Mouse (Mus musculus) megakaryocyte progenitor cell, adult 5-6 weeks (primary cell): ENCODE data around the gene Micall1. TPM values are rescaled to one million over a fixed set of nuclear protein-coding genes. Genes with fewer than 3 reads are reported as not detected.
A peak's percentile ranks its signal among the peaks of the same experiment; 100 is the strongest.

Experiments
- ATAC-seq: replicated peaks from 2 replicates; pipeline ENCODE4 v1.8.0; 2016; ENCODE audit warnings: mild to moderate bottlenecking, moderate TSS enrichment, inconsistent platforms; ENCODE audit not compliant: poor library complexity
- total RNA-seq, 2 experiments: library from RNA; stranded (forward) in 1 of 2; stranded (reverse) in 1 of 2; fragments of 157-497, 149-512 nt in 1 of 2; fragments of 200-1000 nt in 1 of 2; gene quantifications; 2 replicates each; pipeline versions ENCODE4 v1.2.3 to v1.2.4; 2015 to 2017

The Micall1 gene
- total RNA-seq, 2 experiments from 2014 or later, result 3.6 to 4.8 TPM

DNA sequence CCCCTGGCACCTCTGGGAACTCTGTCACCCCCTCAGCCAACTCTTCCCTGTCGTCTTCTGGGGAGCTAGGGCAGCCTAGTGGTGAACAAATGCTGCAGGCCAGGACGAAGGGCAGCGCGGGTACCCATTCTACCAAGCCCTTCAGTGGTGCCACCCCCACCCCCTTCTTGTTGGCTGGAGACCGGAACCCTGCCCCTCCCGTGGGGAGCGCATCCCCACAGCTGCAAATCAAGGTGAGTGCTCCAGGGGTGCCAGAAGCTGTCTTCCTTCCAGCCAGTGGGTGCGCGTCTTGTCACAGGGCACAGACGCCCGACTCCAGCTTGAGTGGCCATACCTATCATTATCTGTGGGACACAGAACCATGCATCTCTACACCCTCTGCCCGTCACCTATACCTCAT lies 18.4 kb downstream of the Micall1 start:
- no peak for ATAC-seq

DNA sequence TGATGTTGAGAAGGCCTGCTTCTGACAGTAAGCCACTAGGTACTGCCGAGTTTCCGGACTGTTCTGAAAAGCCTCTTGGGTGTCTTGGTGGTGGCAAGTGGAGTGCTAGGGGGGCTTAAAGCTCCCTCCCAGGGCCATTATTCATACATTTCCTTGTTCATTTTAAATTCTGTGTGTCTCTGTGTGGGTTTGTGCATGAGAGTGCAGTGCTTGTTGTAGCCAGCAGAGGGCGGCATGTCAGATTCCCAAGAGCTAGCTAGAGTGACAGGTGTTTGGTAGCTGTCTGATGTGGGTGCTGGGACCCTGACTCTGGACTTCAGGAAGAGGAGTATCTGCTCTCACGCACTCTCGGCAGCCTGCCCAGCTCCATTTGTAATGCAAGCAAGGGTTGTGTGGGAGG lies 19.5 kb downstream of the Micall1 start:
- ATAC-seq, result 0 out of 2 replicates have a peak, but pooled peaks have one; percentile 44

DNA sequence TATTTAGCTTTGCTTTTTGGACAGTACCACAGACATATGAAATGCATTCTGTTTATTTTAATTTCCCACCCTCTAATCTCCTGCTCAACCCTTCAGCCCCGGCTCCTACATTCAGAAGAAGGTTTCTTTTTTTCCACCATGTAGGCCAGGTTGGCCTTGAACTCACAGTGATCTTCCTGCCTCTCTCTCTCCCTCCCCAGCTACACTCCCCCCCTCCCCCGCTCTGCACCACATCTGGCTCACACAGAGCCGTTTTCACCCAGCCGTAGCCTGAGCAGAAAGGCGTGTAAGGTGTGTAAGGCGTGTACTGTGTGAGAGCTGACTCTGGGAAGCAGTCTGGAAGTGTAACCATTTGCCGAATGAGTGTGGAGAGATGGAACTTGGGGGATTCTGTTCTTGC lies 20.6 kb downstream of the Micall1 start:
- ATAC-seq, result no peak

DNA sequence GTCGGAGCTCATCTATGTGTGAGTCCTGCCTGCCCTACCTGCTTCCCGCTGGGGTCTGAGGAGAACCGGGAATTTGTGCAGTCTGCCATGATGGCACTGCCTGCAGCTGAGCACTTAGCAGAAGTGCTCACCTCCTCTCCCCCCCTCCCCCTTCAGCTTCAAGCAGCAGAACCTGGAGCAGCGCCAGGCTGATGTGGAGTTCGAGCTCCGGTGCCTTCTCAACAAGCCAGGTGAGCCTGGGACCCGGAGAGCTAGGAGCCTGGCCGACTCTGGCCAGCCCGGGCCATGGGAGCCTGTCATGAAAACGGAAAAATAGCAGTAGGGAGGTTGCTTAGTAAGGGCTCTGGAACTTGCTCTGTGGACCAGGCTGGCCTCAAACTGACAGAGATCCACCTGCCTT lies 22.1 kb downstream of the Micall1 start:
- no peak for ATAC-seq

DNA sequence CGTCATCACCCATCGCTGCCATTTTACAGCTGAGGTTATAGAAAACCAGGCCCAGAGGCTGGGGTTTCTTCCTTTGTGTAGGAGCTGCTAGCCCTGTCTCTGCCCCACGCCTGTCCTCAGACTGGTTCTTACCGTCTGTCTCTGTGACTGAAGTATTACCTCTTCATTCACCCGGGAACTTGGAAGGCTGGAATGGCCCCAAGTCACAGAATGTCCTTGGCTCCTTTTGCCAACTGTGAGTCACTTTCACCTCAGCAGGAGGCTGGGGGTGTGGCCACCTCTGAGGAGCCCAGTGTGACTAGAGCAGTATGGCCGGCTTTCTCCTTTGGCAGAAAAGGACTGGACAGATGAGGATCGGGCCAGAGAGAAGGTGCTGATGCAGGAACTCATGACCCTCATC lies 22.7 kb downstream of the Micall1 start:
- no peak for ATAC-seq

DNA sequence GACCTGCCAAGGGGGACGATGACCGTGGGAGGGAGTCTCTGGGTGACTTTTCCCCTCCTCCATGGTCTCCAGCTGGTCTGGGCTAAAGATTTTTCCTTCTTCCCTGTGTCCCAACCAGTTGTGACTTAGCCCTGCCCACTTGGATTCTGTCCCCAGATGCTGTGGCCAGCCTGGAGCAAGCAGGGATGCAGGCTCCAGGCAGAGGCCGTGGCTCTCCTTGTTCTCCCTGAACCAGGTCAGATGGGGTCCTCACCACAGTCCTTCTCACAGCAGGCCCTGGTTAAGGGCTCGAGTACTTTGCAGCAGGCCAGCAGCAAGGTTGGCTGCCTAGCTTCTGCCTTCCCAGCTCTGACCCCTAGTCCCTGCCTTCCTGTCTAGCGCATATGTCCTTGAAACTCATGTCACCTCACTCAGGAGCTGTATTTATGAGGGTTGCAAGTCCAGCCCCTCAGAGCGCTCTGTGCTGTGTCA lies 24.5 kb downstream of the Micall1 start:
- ATAC-seq, result no peak

DNA sequence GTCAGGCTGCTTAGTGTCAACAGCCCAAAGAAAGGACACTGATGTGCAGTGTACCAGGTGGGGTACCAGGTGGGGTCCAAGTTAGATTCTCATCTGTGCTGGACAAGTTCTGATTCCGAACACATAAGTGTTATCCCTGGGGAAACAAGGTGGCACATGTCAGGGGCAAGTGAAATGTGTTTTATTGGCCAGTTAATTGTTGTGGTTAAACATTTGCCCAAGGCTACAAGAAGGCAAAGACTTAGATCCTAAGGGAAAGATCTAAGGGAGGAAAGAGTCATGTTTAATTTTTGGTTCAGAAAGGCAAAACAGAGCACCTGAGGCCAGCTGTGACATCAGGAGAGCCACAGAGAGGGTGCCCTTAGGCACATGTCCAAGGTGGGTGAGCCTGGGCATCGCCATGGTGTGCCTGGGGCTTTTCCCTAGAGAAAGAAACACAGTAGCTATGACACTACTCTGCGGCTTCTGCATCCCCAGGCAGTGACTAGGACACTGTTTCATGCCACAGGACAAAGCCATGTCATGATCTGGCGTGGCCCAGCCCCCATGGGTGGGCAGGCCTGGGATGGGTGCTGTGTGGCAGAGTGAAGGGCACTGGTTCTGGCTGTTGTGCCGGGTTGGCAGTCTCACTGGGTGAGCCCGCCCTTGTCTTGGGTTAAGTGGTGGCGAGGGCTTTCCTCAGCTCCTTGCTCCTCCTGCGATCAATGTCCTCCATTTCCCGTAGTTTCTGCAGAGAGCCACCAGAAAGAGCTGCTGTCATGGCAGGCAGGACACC lies 26.0 kb downstream of the Micall1 start:
- ATAC-seq, result no peak

DNA sequence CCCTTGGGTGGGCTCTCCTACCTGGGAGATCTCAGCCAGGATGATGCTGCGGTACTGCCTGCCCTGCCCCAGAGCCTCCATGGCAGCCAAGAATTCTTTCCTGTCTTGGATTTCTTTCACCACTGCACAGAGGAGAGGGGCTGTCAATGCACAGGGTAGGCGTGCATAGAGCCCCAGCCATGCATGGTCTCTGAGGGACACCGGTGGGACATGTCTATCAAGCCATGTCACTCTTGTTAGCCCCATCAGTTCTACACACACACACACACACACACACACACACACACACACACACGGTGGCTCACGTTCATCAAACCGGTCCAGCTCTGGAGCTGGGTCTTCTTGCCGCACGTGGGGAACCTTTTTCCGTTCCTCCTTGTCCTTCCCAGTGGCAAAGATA lies 26.6 kb downstream of the Micall1 start:
- no peak for ATAC-seq

DNA sequence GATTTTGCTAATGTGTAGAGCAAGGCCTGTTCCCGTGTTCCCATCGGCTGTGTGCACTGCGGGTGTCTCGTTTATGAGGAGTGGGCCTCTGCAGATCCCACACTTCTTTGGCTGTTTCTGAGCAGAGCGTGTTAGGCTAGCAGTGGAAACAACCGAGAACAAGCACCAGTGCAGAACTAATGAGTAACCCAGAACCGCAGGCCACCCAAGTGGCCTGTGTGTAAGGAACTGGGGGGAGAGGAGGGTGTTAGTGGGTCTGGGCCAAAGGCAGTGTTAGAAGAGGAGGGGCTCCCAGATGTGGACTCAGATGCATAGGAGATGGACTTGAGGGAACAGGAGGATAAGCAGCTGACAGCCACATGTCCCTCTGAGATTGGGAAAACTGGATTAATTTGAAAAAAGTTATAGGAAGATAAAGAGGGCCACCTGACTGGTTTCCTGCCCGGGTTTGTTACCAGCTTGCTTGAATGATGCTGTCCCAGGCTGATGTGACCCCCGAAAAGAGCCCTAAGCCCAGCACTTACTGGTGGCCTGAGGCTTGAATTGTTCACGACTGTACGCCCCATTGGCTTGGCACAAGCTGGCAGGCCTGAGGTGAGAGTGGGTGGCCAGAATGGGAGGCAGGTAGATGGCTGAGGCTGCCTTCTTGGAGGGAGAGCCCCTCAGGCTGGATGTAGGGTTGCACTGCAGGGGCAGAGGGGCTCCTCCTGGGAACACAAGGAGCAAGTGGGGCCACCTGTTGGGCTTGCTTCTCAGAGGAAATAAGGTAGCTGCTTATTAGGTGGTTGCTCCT lies 27.3 kb downstream of the Micall1 start:
- ATAC-seq, result no peak

DNA sequence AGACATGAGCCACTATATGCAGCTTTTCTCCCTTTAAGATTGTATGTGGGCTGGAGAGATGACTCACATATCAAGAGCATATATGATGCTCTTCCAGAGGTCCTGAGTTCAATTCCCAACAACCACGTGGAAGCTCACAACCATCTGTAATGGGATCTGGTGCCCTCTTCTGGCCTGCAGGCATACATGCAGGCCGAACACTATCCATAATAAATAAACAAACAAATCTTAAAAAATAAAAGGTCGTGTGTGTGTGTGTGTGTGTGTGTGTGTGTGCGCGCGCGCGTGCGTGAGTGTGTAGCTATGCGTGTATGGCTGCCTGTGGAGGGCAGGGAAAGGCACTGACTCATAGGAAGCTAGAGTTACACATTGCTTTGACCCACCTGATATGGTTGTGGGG lies 30.9 kb downstream of the Micall1 start:
- no peak for ATAC-seq

DNA sequence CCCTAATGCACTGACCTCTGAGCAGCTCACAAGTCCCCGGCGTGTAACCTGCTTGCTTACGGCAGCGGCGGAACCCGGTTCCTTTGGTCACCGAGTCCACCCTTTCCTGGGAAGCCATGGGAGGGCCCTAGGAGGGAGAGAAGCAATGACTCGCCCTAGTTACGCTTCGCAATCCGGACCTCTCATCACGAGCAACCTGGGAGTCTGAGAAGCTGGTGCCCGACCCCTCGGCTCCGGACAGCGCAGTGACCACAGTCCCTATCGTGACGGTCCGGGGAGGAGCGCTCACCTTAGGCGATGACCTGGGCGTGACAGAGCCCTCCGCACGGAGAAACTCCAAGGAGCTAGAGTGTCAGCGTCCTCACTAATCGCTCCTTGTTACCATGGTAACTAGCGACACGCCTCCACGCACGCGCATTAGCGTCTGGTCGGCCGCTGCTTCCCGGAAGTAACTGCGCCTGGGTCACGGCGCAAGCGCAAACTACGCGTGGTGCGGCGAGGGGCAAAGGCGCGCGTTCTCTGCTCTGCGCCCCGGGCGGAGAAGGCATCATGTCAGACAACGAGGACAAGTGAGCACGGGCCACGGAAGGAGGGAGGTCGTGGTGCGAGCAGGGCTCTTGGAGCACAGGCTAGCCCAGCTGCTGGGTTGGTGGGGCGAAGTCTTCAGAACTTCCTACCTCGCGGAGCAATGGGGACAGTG lies 32.3 kb downstream of the Micall1 start, which contains the start of the genes Polr2f and 1700088E04Rik:
Gene Polr2f, plus strand, starts transcription at position 144 of the 700 bp plus-strand sequence.
Gene 1700088E04Rik, minus strand, starts transcription at position 388 of the 700 bp plus-strand sequence.
- ATAC-seq, result peak; percentile 95

DNA sequence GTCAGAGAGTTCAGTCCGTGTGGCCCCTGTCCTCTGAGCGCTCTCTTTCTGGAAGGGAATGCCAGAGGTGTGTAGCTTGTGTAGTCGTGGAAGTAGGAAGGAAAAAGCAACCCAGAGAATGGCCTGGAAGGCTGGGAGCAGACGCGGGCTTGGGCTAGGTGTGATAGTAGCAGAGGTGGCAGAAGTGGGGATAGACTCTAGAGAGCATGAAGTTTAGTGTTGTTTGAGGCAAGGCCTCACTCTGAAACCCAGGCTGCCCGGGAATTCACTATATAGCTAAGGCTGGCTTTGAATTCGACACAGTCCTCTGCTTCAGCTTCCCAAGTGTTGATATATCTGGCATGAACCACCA lies 32.8 kb downstream of the Micall1 start:
- ATAC-seq, result peak; percentile 20

DNA sequence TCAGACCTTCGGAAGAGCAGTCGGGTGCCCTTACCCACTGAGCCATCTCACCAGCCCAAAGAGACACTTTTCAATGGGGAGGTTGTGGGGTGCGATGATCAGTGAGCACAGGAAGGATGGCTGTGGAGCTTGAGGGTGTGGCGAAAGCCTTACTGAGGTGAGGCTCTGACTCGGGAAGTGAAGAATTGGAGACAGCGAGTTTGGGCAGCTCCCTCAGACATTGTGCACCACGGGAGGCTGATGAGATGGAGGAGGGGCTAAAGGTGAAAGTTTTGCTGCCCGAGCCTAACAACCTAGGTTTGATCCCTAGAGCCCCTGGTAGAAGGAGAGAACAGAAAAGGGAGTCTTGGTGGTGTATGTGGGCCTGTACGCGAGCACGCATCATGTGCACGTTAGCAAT lies 34.6 kb downstream of the Micall1 start:
- ATAC-seq, result no peak

DNA sequence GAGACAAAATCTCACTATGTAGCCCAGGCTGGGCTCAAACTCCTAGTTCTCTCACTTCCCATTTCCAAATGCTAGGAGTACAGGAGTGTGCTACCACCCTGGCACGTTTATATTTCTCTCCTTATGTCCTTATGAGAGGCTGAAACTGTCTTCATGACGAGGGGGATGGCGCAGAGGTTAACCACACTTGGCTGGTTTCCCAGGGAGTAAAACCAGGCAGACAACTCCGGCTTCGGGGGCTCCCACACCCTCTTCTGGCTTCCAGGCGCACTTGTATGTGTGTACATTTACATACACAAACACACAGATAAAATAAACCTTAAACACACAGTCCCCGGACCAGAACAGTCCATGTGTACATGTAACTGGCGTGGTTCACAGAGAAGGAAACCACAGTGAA lies 35.3 kb downstream of the Micall1 start:
- ATAC-seq, result no peak

DNA sequence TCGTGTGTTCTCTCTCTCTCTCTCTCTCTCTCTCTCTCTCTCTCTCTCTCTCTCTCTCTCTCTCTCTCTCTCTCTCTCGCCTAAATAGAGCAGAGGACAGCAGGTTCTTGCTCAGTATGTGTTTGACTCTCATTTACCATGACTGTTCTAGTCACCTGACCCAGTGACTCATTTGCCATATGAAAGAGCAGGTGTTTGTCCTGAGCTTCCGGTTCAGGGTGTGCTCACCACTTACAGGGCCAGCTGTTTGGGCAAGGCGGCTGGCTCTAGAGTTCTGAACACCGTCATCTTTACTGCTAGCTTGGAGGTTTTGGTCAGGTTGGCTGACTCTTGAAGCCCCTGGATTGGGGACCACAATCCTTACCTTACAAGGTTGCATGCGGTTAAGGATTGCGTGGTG lies 36.8 kb downstream of the Micall1 start:
- ATAC-seq, result no peak

DNA sequence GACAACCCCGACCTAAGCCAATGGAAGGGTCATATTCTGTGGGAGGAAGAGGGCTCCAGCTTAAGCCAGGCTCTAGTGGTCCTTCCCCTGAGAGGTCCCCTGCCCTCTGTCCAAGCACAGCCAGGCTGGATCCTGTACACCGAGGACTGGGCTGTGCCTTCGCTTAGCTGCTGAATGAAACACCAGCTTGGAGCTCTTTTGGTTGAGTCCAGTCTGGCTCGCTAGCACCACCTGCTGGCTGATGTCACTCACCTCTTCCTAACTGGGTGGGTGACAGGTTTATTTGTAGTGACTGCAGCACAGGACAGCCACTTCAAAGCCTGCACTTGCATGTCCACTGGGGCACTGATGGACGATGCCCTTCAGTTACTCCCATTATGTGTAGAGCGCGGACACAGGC lies 39.8 kb downstream of the Micall1 start:
- ATAC-seq, result peak; percentile 83

DNA sequence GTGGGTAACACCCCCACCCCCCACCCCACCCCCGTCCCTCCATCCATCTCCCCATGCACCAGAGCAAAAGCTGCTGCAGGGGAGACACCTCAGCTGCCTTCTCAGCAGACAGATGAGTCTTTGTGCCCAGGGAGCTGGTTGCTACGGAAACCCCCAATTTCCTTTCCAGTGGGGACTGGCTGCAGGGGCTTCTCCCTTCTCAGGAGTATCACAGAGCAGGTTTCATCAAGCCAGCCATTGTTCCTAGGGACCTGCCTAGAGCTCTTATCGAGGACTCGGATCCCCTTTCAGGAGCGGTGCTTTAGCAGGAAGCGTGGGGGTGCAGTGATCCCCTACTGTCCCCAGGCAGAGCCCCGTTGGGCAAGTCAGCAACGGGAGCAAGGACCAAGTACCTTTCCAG lies 43.2 kb downstream of the Micall1 start:
- no peak for ATAC-seq

DNA sequence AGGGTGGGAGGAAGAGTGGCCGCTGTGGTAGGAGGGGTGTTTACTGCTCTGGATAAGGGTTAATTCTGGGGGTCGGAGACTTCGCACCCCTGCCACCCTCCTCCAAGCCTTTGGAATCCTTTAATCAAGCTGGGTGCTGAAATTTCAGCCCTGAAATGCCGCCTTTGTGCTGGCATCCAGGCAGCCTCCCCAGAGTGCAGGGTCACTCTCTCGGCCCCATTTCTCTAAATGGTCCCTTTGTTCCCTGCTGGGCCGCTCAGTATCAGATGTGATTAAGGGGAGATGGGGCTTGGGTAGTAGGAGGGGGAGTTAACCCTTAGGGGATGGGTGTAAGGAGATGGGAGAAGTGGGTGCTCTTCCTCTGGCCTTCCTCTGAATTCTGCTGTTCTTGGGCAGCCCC lies 44.0 kb downstream of the Micall1 start:
- no peak for ATAC-seq

DNA sequence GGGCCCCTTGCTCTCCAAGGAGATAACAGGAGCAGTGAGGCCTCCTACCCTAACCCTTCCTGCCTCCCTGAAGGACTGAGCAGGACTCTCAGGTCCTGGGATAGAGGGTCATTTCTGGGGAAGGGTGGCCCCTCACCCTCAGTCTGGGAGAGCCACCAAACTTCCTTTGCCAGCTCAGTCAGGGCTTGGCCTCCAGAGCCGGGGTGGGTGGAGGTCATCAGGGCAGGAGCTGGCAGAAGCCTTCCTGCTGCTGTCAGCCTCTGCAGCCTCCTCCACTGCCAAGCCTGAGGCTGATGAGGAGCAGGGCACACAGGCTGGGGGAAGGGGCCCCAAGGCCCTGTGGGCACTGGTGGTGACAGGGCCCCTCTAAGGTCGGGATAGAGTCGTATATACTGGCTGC lies 46.9 kb downstream of the Micall1 start:
- no peak for ATAC-seq

DNA sequence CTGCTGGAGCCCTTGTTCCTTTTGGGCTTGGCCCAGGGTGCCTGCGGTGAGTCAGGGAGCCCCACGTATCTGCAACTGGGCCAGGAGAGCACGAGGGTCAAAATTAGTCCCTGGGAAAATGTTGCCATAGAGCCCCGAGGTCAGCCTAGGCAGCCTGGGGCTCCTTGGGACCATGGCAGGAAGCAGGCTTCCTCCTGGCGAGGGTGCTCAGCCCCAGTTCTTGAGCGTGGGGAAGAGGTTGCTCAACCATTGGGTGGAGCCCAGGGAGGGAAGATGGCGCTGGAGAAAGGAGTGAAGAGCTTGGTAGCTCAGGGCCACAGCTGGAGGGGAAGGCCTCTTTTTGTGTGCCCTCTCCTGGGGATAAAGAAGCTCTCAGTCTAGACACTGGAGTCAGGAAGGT lies 53.6 kb downstream of the Micall1 start:
- peak; percentile 69 for ATAC-seq

DNA sequence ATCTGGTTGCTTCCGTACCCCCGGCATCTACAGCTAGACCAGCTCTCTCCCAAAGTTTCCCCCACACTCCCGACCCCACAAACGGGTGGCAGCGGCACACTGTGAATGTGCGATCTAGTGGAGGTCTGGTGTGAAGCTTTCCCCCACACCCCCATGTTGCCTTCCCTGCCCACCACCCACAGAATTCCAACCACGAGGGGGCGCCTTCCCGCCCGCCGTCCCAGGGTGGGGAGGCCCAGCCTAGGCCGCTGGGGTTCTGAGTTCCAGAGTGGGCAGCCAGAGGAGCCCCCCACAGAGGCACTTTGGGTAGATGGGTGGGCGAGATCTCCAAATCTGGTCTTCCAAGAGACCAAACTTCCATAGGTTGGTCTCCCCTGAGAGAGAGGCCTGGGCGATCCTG lies 54.1 kb downstream of the Micall1 start:
- ATAC-seq, result no peak

DNA sequence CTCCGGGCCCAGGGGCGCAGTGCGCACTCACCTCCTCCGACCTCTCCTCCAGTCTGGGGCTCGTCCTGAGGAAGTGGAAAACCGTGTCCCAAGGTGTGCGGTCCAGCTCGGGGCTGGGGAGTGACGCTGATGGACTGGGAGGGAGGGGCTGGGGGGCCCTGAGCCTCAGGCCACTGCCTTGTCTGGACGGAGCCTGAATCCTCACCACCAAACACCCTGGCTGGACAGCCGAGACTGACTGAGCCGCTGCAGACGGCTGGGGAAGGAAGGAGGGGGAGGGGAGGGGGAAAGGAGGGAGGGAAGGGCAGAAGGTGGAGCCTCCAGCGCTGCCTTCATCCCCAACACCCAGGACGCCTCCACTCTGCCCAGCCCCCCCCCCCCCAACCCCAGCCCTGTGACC lies 55.6 kb downstream of the Micall1 start:
- ATAC-seq, result no peak
